Mouse (Mus musculus) olfactory bulb, adult 2 months (tissue): ENCODE data around the gene Agmat.

Experiments used
- CTCF ChIP-seq: fragments of 200-500 bp; IDR thresholded peaks from 2 replicates; pipeline ENCODE4 v1.5.1; 2012; ENCODE audit warnings: low read depth, mild to moderate bottlenecking, low read length, moderate library complexity; ENCODE audit not compliant: insufficient read depth
- POLR2A ChIP-seq: fragments of 200-500 bp; IDR thresholded peaks from 2 replicates; pipeline ENCODE4 v1.6.1; 2012; ENCODE audit warnings: mild to moderate bottlenecking, low read depth, low read length, moderate library complexity; ENCODE audit not compliant: insufficient read depth

DNA sequence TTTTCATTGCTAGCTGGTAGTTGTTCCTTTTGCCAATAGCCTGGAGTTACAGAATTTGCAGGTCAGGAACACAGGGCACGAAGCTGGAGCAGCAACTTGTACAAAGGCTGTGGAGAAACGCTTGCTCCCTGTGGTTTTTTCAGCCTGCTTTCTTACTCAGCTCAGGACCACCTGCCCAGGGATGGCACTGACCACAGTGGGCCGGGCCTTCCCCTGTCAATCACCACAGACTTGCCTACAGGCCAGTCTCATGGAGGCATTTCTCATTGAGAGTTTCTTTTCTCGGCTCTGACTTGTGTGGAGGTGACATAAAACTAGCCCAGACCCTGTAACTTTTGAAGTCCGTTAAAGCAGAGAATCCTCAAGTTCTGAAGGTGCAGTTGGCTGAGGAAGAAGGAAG, 51.1 kb downstream of the Agmat start:
- no peak for TF ChIP-seq CTCF
- TF ChIP-seq POLR2A: no peak
